Mouse (Mus musculus) induced T-regulatory cell, adult 2 months (primary cell): ENCODE measurements at regions not wholly inside any gene's neighbourhood (a gene's known extent, or its start where the extent isn't known, plus 50 kb on each side); places are given as distances from the start of the nearest gene placed in this dataset.

ENCODE experiments used
- DNase-seq: peaks from one replicate; pipeline ENCODE4 v3.0.0-alpha.2; 2012; ENCODE audit warnings: low read depth

- no peak for DNase-seq
These were observed 212.2 kb upstream of the Ferd3l start for GRCm38 (mm10) chr12:33715997-33716396.

GRCm38 (mm10) chr12:33717053-33717452 is 211.2 kb upstream of the Ferd3l start:
- no peak for DNase-seq

GRCm38 (mm10) chr12:33717601-33718260 is 210.5 kb upstream of the Ferd3l start:
- no peak for DNase-seq

GRCm38 (mm10) chr12:33719063-33719462 is 209.2 kb upstream of the Ferd3l start:
- DNase-seq, result no peak

GRCm38 (mm10) chr12:33731937-33732336 is 196.3 kb upstream of the Ferd3l start:
- DNase-seq, result no peak

- DNase-seq, result no peak
These were observed 152.4 kb upstream of the Ferd3l start for GRCm38 (mm10) chr12:33775563-33776468.

- DNase-seq, result no peak
These were observed 149.7 kb upstream of the Ferd3l start for GRCm38 (mm10) chr12:33778477-33778876.

GRCm38 (mm10) chr12:33779898-33780297 is 148.3 kb upstream of the Ferd3l start:
- DNase-seq, result no peak

- no peak for DNase-seq
These were observed 123.9 kb upstream of the Ferd3l start for GRCm38 (mm10) chr12:33804206-33804791.

GRCm38 (mm10) chr12:33825571-33825970 is 102.7 kb upstream of the Ferd3l start:
- DNase-seq, result no peak

- no peak for DNase-seq
These were observed 79.1 kb upstream of the Ferd3l start for GRCm38 (mm10) chr12:33849088-33849487.

GRCm38 (mm10) chr12:33851736-33852135 is 76.5 kb upstream of the Ferd3l start:
- DNase-seq, result no peak
